Mouse (Mus musculus) liver, embryonic 11.5 days (tissue): ENCODE measurements around the gene Man2b1. TPM values are rescaled to one million over a fixed set of nuclear protein-coding genes. Genes with fewer than 3 reads are reported as not detected.

ENCODE experiments used
- ATAC-seq: fragments of 200-750 bp; cut with Nextera tagmentation; replicated peaks from 2 replicates; pipeline ENCODE4 v1.8.0; 2017; ENCODE audit warnings: moderate number of reproducible peaks, mild to moderate bottlenecking, moderate TSS enrichment, moderate library complexity; ENCODE audit not compliant: low FRiP score
- DNase-seq: peaks from one replicate; pipeline ENCODE4 v3.0.0-alpha.2; 2017; ENCODE audit warnings: low spot score
- H3K27ac ChIP-seq: fragments of 300-500 bp; sonication (generic); 2 replicates; pipeline ENCODE4 v1.5.1; 2014; ENCODE audit warnings: mild to moderate bottlenecking, low read depth, low read length, control low read depth
- H3K27me3 ChIP-seq: fragments of 300-500 bp; sonication (generic); replicated peaks from 2 replicates; pipeline ENCODE4 v1.6.1; 2014; ENCODE audit warnings: low read length, mixed read lengths; ENCODE audit not compliant: control insufficient read depth, insufficient read depth
- H3K36me3 ChIP-seq: fragments of 300-500 bp; sonication (generic); 2 replicates; pipeline ENCODE4 v1.6.1; 2014; ENCODE audit warnings: mild to moderate bottlenecking, low read length, moderate library complexity, mixed read lengths; ENCODE audit not compliant: control insufficient read depth, insufficient read depth
- H3K4me1 ChIP-seq: fragments of 300-500 bp; sonication (generic); replicated peaks from 2 replicates; pipeline ENCODE4 v1.6.1; 2014; ENCODE audit warnings: low read length, mixed read lengths; ENCODE audit not compliant: control insufficient read depth, insufficient read depth
- H3K4me2 ChIP-seq: fragments of 300-500 bp; sonication (generic); 2 replicates; pipeline ENCODE4 v1.6.1; 2014; ENCODE audit warnings: mild to moderate bottlenecking, control low read depth, moderate library complexity
- H3K4me3 ChIP-seq: fragments of 300-500 bp; sonication (generic); 2 replicates; pipeline ENCODE4 v1.5.1; 2014; ENCODE audit warnings: low read depth, low read length, control low read depth
- H3K9ac ChIP-seq: fragments of 300-500 bp; sonication (generic); 2 replicates; pipeline ENCODE4 v1.6.1; 2014; ENCODE audit warnings: low read depth, low read length, control low read depth
- H3K9me3 ChIP-seq: fragments of 300-500 bp; sonication (generic); 2 replicates; pipeline ENCODE4 v1.6.1; 2016; ENCODE audit warnings: low read length, inconsistent platforms, mixed read lengths; ENCODE audit not compliant: control insufficient read depth
- WGBS: fragments of 180-500 bp; shearing (Covaris S2); extraction: QIAGEN DNeasy Blood & Tissue Kit; methylation state at CpG from one replicate; pipeline ENCODE4 v1.1.7; 2014; 5-methylcytosine and 5-hydroxymethylcytosine counted together
- polyA plus RNA-seq: library from polyadenylated mRNA; unstranded; fragments of >200 nt; fragmentation: Nextera tagmentation; extraction: Ambion mirVana; gene quantifications from 2 replicates; pipeline ENCODE4 v1.2.1, GENCODE M21; 2014

Man2b1 gene
- polyA plus RNA-seq, 1 experiment from 2014 or later: 38.6 TPM

GRCm38 (mm10) chr8:85091526-85092090, 8.5 kb downstream of the Man2b1 start:
- no peaks in the 10 kb centered on the region for H3K4me1 ChIP-seq
- 50% methylated on average over 21 of the region's 21 CpGs for WGBS
- no peak for DNase-seq
- no peaks in the 10 kb centered on the region for H3K27me3 ChIP-seq
- H3K4me3 ChIP-seq: no peak overlapping the region
- H3K9ac ChIP-seq: no peak overlapping the region
- no peak overlapping the region for H3K27ac ChIP-seq
- H3K4me2 ChIP-seq: no peak overlapping the region
- H3K9me3 ChIP-seq: no peaks in the 10 kb centered on the region
- H3K36me3 ChIP-seq: peaks cover 14% of the 10 kb centered on the region; the same call in 1 of the 2 replicates
- ATAC-seq: no peak; the same call in 1 of the 2 replicates

GRCm38 (mm10) chr8:85095051-85095450, 12.0 kb downstream of the Man2b1 start:
- H3K27me3 ChIP-seq: no peaks in the 10 kb centered on the region
- H3K9me3 ChIP-seq: no peaks in the 10 kb centered on the region
- DNase-seq (no peak), ATAC-seq (no peak)
- no peak overlapping the region for H3K9ac ChIP-seq
- H3K27ac ChIP-seq: no peak overlapping the region
- H3K36me3 ChIP-seq: peaks cover 14% of the 10 kb centered on the region; the same call in 1 of the 2 replicates
- H3K4me1 ChIP-seq: no peaks in the 10 kb centered on the region
- H3K4me3 ChIP-seq: no peak overlapping the region
- no peak overlapping the region for H3K4me2 ChIP-seq
- 91% methylated on average over 13 of the region's 13 CpGs for WGBS

- H3K4me3 ChIP-seq: no peak overlapping the region
- H3K9ac ChIP-seq: no peak overlapping the region
- DNase-seq (no peak), ATAC-seq (no peak)
- H3K36me3 ChIP-seq: peaks cover 14% of the 10 kb centered on the region; the same call in 1 of the 2 replicates
- no peaks in the 10 kb centered on the region for H3K9me3 ChIP-seq
- 92% methylated on average over 7 of the region's 7 CpGs for WGBS
- no peaks in the 10 kb centered on the region for H3K4me1 ChIP-seq
- no peak overlapping the region for H3K27ac ChIP-seq
- H3K4me2 ChIP-seq: no peak overlapping the region
- no peaks in the 10 kb centered on the region for H3K27me3 ChIP-seq
Measured at GRCm38 (mm10) chr8:85095566-85095965, 12.5 kb downstream of the Man2b1 start.

GRCm38 (mm10) chr8:85096196-85096595, 13.1 kb downstream of the Man2b1 start:
- no peak for DNase-seq
- 87% methylated on average over 16 of the region's 16 CpGs for WGBS
- H3K27ac ChIP-seq: no peak overlapping the region
- no peak overlapping the region for H3K4me2 ChIP-seq
- H3K4me1 ChIP-seq: no peaks in the 10 kb centered on the region
- no peak overlapping the region for H3K9ac ChIP-seq
- H3K36me3 ChIP-seq: peaks cover 14% of the 10 kb centered on the region; the same call in 1 of the 2 replicates
- no peaks in the 10 kb centered on the region for H3K27me3 ChIP-seq
- H3K9me3 ChIP-seq: no peaks in the 10 kb centered on the region
- ATAC-seq: no peak
- H3K4me3 ChIP-seq: no peak overlapping the region

- Histone ChIP-seq H3K27ac (no peak overlapping the region), H3K4me2 (no peak overlapping the region), H3K9ac (no peak overlapping the region), H3K4me1 (no peaks in the 10 kb centered on the region), H3K27me3 (no peaks in the 10 kb centered on the region), H3K4me3 (no peak overlapping the region), H3K9me3 (no peaks in the 10 kb centered on the region), H3K36me3 (peaks cover 14% of the 10 kb centered on the region; the same call in 1 of the 2 replicates)
- DNase-seq: no peak
- 85% methylated on average over 4 of the region's 4 CpGs for WGBS
- ATAC-seq: no peak
Measured at GRCm38 (mm10) chr8:85096850-85097249, 13.8 kb downstream of the Man2b1 start.

- no peak overlapping the region for H3K4me3 ChIP-seq
- no peak overlapping the region for H3K27ac ChIP-seq
- DNase-seq (no peak), ATAC-seq (no peak)
- H3K27me3 ChIP-seq: no peaks in the 10 kb centered on the region
- no peaks in the 10 kb centered on the region for H3K9me3 ChIP-seq
- H3K4me1 ChIP-seq: no peaks in the 10 kb centered on the region
- WGBS: 68% methylated on average over 4 of the region's 4 CpGs
- no peak overlapping the region for H3K9ac ChIP-seq
- no peak overlapping the region for H3K4me2 ChIP-seq
- H3K36me3 ChIP-seq: peaks cover 11% of the 10 kb centered on the region; the same call in 1 of the 2 replicates
Measured at GRCm38 (mm10) chr8:85100076-85100665, 17.1 kb downstream of the Man2b1 start.

- WGBS: 84% methylated on average over 10 of the region's 10 CpGs
- no peak for ATAC-seq
- Histone ChIP-seq H3K27ac (no peak overlapping the region), H3K9me3 (no peaks in the 10 kb centered on the region), H3K9ac (no peak overlapping the region), H3K4me3 (no peak overlapping the region), H3K27me3 (no peaks in the 10 kb centered on the region), H3K4me1 (no peaks in the 10 kb centered on the region), H3K4me2 (no peak overlapping the region), H3K36me3 (peaks cover 4% of the 10 kb centered on the region; the same call in 1 of the 2 replicates)
- DNase-seq: no peak
Measured at GRCm38 (mm10) chr8:85113241-85113640, 30.2 kb downstream of the Man2b1 start.

- Histone ChIP-seq H3K4me3 (no peak overlapping the region), H3K9me3 (no peaks in the 10 kb centered on the region), H3K4me2 (no peak overlapping the region), H3K4me1 (no peaks in the 10 kb centered on the region), H3K27me3 (no peaks in the 10 kb centered on the region), H3K9ac (no peak overlapping the region), H3K27ac (no peak overlapping the region), H3K36me3 (no peaks in the 10 kb centered on the region; the same call in 1 of the 2 replicates)
- no peak for ATAC-seq
- WGBS: 62% methylated on average over 4 of the region's 4 CpGs
- DNase-seq: no peak
Measured at GRCm38 (mm10) chr8:85115501-85115900, 32.4 kb downstream of the Man2b1 start.

GRCm38 (mm10) chr8:85116984-85117383, 33.9 kb downstream of the Man2b1 start:
- Histone ChIP-seq H3K4me2 (no peak overlapping the region), H3K9ac (no peak overlapping the region), H3K4me3 (no peak overlapping the region), H3K9me3 (no peaks in the 10 kb centered on the region), H3K27ac (no peak overlapping the region), H3K4me1 (no peaks in the 10 kb centered on the region), H3K27me3 (no peaks in the 10 kb centered on the region), H3K36me3 (no peaks in the 10 kb centered on the region)
- ATAC-seq: no peak
- DNase-seq: no peak
- 77% methylated on average over 7 of the region's 7 CpGs for WGBS
